In the genomic region with DNA sequence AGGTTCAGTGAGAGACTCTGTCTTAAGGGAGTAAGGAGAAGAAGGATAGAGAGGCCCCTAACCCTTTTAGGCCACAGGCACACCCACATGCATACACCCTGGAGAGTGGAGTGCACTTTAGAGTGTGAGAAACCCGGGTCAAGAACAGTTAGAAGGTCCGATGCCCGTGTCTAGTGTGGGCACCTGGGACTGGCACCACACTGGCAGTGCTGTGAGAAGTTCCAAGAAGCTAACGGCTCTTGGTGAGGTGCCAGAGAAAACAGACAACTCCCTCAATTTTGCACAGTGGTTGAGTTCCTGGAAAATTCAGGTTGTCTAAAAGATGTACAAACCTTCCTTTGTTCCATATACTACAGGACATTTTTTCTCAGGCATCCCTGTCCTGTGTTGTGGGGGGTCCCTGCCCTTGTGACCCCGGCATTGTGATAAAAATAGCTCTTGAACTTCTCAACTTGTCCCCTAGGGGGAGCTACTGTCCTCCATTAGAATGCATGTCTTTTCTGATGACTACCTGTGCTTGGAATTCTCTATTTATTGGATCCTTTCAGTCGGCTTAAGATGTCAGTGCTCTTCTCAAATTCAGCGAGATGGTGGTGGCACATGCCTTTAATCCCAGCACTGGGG, we compare ENCODE assay signal across 8 mouse cellular contexts. TPM values are rescaled to one million over a fixed set of nuclear protein-coding genes. Genes with fewer than 3 reads are reported as not detected.
A peak's percentile ranks its signal among the peaks of the same experiment; 100 is the strongest.
DNase-seq lines count a peak whose midpoint lies in the region; ATAC-seq and TF ChIP-seq lines count a peak whose summit lies in the region.

No protein-coding gene starts in this region.

- H3K9me3 ChIP-seq in heart, embryonic 10.5 days: no peaks in the 10 kb centered on the region

- peak; percentile 62; the same call in 1 of the 2 replicates for ATAC-seq in erythroblast, adult 5-6 weeks (replicated peaks; ENCODE audit: low FRiP score, poor library complexity, severe bottlenecking)

- peak; percentile 29; the same call in 1 of the 2 replicates for TF ChIP-seq CTCF in thymus, adult 2 months (IDR thresholded peaks at IDR 0.05; ENCODE audit: borderline replicate concordance, control insufficient read depth, extremely low read depth, insufficient read depth, low read length, poor library complexity)

- H3K36me3 ChIP-seq in heart, embryonic 10.5 days: no peaks in the 10 kb centered on the region
- no peaks in the 10 kb centered on the region for H3K36me3 ChIP-seq in thymus, adult 2 months (ENCODE audit: control insufficient read depth, insufficient read depth, low read length)

- DNase-seq in heart, adult 11 months: peak; percentile 87
- DNase-seq in heart, embryonic 10.5 days (ENCODE audit: low spot score): no peak
- DNase-seq in thymus, adult 2 months: peak; percentile 24
- no peak for DNase-seq in thymus, postnatal 36 days
- DNase-seq in retina, postnatal 1 day: peak; percentile 72
- DNase-seq in gastrocnemius, postnatal 14 days: no peak
- DNase-seq in ovary, adult 18-20 months (ENCODE audit: low spot score): no peak

- intact Hi-C loops in gastrocnemius, postnatal 14 days (cut with DNase I; ENCODE audit: low total_unique reads): no loop called here

- WGBS in heart, embryonic 10.5 days: 32% methylated on average over 7 of the region's 7 CpGs
- WGBS in thymus, adult 2 months: 27% methylated on average over 7 of the region's 7 CpGs

- H3K27ac ChIP-seq in heart, embryonic 10.5 days: no peak overlapping the region
- H3K27ac ChIP-seq in thymus, adult 2 months (ENCODE audit: control insufficient read depth, insufficient read depth, low read length): no peak overlapping the region

- H3K27me3 ChIP-seq in heart, embryonic 10.5 days (ENCODE audit: insufficient read depth, poor library complexity, severe bottlenecking): no peaks in the 10 kb centered on the region
- H3K27me3 ChIP-seq in thymus, adult 2 months (ENCODE audit: control insufficient read depth, insufficient read depth, low read length): no peaks in the 10 kb centered on the region

- no peak overlapping the region for H3K4me3 ChIP-seq in heart, embryonic 10.5 days
- H3K4me3 ChIP-seq in thymus, adult 2 months (ENCODE audit: control insufficient read depth, insufficient read depth, low read length): no peak overlapping the region

- TF ChIP-seq POLR2A in thymus, adult 2 months (IDR thresholded peaks at IDR 0.05; ENCODE audit: control insufficient read depth, extremely low read depth, insufficient read depth, low read length, poor library complexity): no peak

- H3K4me1 ChIP-seq in heart, embryonic 10.5 days: peaks cover 17% of the 10 kb centered on the region
- no peaks in the 10 kb centered on the region for H3K4me1 ChIP-seq in thymus, adult 2 months (replicated peaks; ENCODE audit: control insufficient read depth, insufficient read depth, low read length)

RNA-seq across cellular contexts. Expression of a gene that starts 38.7 kb away (rescaled TPM):
- 0.31 and 0.79 TPM in 2 replicates for polyA plus RNA-seq in heart, embryonic 10.5 days (2016; fragmentation: Nextera tagmentation; extraction: Ambion mirVana)
- 0.52 and 0.58 TPM in 2 replicates for polyA plus RNA-seq in thymus, adult 2 months (2012; rRNA removed)
- not detected in 2 replicates for total RNA-seq in erythroblast, adult 5-6 weeks (2015; ENCODE audit: low replicate concordance)
- total RNA-seq in erythroblast, adult 5-6 weeks (2017; ENCODE audit: low replicate concordance): 0.14 and 0.26 TPM in 2 replicates
- under 1 TPM; 0.22 to 0.33 TPM for total RNA-seq in gastrocnemius, postnatal 14 days (2021)

RNA-seq across cellular contexts. Expression of a gene that starts 53.3 kb away (rescaled TPM):
- polyA plus RNA-seq in heart, embryonic 10.5 days (2016; fragmentation: Nextera tagmentation; extraction: Ambion mirVana): 6.5 and 9.2 TPM in 2 replicates
- polyA plus RNA-seq in thymus, adult 2 months (2012; rRNA removed): 479 and 508 TPM in 2 replicates
- 15.8 and 33.2 TPM in 2 replicates for total RNA-seq in erythroblast, adult 5-6 weeks (2015; ENCODE audit: low replicate concordance)
- total RNA-seq in erythroblast, adult 5-6 weeks (2017; ENCODE audit: low replicate concordance): 19.6 and 29.7 TPM in 2 replicates
- total RNA-seq in gastrocnemius, postnatal 14 days (2021): 10 to 100 TPM; 34.6 to 42.8 TPM

Comparison
In these comparisons a context has a peak if more than half of its experiments do, and no peak if none do; other contexts are left out.
1. DNase-seq: peak in heart, adult 11 months (single experiment), thymus, adult 2 months (single experiment) and retina, postnatal 1 day (single experiment); none in heart, embryonic 10.5 days (single experiment), thymus, postnatal 36 days (0 of 2), gastrocnemius, postnatal 14 days (single experiment) and ovary, adult 18-20 months (single experiment).